Mouse (Mus musculus): ENCODE measurements around the gene Snapc4.
"Not testable (repeated sequence)": the region's sequence is repeated elsewhere in the genome, so short reads cannot be mapped to it uniquely, and the experiment has no call there.

The Snapc4 gene

DNA sequence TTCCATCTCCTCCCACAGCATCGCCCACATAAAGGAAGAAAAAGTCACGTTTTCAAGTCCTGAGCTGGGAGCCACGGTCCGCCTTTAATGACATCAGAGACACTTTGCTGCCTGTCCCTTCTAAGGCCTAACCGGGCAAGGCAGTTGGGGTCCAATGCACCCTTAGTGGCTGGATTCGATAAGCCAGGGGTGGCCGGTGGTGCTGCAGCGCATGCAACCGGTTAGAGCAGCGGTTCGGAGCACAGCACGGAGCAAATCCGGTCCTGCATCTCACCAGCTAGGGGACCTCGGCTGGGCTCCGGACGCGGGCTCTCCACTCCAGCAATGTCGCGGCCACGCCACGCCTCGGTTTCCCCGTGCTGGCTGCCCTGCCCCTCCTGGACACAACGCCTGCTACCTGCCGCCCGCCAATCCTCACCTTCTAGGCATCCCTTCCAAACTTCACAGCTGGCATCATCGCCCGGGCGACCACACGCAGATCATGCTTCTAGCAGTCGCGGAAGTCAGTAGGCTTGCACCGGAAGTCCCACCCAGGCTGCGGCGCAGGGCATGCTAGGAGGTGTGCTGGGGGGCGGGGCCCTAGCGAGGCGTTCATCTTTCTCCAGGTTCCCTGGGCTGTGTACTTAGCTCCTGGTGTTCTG lies at the start of gene Snapc4:
TSS of gene Snapc4 (minus strand) at position 523 of the 641 bp plus-strand sequence.
- peak; percentile 88 for DNase-seq

GRCm38 (mm10) chr2:26429851-26430250 lies 49.4 kb upstream of the Snapc4 start:
- DNase-seq: no peak

DNA sequence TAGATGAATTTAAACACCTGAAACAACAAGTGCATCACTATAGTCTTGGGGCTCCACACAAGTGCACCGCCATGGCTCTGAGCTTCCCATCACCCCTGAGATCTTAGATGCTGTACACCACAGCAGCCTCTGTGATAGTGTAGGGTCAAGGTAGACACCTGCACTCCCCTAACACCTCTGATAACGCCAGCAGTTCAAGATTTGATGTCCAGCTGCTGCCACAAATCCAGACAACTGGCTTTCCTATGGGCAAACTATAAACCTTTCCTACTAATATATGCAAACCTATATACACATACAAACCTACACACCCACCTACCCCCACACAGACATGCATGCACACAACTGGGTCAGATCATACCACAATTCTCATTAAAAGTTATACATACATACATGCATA lies 44.1 kb upstream of the Snapc4 start:
- no peak for DNase-seq

DNA sequence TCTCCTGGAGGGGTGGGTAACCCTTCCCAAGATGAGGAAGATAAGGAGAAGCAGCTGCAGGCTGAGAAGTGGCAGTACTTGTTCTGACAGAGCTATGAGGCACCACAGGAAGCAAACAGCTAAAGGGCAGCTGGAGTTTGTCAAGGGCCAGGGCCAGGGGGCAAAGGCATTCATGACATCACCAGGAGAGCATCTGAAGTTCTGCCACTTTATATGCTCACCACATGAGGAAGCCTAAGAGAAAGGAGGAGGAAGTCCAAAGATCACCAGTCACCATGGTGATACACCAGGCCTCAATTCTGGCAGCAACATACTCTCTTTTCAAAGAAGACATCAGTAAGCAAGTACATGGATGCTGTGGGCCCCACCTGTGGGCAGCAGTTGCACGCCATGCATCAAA lies 42.6 kb upstream of the Snapc4 start:
- no peak for DNase-seq

DNA sequence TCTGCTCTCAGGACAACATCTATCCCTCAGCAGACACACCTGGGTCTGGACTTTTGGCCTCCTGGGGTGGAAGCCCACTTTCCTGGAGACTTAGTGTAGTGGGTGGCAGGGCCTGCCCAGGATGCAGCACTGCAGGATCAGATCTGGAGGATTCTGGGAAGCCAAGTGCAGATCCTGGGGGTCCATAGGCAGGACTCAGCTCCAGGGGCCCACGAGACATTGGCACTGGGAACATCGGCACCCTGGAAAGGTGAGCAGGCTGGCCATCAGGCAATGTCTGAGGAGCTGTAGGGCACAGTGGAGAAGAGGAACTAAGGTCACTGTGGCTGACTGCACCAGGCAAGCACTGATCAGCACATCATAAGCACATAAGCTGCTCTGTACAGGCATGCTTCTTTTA lies 41.5 kb upstream of the Snapc4 start:
- no peak for DNase-seq

GRCm38 (mm10) chr2:26418120-26418519 lies 37.7 kb upstream of the Snapc4 start:
- DNase-seq: no peak

GRCm38 (mm10) chr2:26417066-26417465 lies 36.6 kb upstream of the Snapc4 start:
- DNase-seq: no peak

DNA sequence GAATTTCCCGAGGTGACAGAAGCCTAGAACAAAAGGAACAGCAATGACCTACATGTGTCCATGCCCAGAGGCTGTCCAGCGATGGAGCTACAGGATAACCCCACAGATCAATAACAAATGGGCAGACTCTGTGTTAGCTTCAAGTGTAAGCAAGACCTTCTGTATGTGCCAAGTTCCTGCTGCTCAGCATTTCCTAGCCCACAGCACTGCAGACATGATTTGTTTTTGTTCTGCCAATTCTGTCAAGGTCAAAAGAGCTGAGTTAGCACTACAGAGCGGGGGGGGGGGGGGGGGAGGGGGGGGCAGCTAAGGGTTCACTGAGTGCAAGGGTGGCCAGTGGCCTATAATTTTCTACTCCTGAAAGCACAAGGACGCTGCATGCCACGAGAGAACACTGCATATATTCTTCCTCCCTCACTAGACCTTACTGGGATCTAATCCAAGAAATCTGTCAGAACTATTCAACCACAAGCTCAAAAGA lies 30.5 kb upstream of the Snapc4 start:
- DNase-seq: no peak

DNA sequence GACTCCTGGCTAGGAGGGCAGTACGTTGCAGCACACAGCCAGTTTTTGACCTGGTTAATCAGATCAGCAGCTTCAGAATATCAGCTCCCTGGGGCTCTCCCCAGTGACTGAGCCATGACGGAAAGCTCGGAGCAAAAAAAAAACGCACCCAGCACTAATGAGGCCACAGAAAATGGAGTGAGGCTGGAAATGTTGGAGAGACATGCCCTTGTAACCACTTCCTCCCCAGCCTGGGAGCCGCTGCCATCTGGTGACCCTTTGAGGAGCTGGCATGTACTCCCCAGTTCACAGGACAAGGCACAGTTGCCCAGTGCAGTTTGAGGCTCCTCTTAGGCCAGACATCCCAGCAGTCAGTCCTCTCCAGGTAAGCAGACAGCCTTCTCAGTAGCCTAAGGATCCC lies 29.6 kb upstream of the Snapc4 start:
- DNase-seq: no peak

DNA sequence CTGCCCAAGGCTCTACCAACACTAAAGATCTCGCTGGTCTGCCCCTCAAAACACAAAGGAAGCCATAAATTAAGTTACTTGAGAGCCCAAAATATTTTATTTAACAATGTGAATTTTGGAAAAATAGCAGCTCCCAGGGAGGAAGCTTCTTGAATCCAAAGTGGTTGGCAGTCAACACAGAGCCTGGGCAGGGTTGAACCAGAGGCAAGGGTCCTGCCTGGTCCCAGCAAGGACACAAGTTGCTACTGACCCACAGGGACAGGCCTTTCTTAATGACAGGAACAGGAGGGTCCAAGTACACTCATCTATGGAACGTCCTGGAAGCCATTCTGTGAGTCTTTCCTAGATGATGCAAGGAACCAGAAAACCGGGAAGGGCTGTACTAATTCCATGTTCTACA lies 28.9 kb upstream of the Snapc4 start:
- DNase-seq: no peak

DNA sequence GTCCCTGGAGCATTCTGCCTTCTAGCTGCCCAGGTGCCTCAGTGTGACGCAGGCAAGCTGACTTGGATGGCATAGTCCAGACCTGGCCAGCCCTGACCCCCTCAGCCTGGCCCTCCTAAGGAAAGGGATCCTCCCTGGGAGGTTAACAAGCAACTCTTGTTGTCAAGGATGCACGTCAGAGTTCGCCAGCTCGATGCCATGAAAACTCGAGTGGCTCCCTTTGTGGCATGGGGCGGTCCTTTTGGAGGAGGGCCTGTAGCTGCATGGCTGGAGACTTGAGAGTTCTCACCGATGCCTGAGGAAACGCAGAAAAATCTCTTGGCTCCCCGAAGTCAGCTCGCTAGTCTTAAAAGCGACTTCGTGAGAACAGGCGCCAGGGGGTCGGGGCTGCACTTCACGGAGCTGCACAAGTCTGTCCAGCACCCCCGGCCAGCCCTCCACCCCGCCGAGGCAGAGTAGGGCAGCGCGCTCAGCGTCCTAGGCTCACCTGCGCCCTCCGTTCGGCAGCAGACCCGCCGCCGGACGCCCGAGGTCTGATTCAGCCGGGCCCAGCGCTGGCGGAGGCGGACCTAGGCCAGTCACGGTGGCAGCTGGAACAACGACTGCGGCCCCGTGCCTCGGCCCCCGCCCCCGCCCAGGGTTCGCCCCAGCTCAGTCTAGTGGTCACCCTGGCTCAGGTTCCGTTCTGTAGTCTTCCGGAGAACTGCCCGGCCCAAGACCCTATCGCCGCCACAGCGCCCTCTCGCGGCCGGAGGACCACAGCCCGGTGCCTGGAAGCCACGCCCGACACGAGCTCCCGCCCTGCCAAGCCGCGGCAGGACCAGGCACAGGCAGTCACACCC lies 28.3 kb upstream of the Snapc4 start, which contains the start of gene Inpp5e:
TSS of gene Inpp5e (minus strand) at position 689 of the 842 bp plus-strand sequence.
- peak; percentile 96 for DNase-seq

GRCm38 (mm10) chr2:26403306-26403705 lies 22.9 kb upstream of the Snapc4 start:
- DNase-seq: no peak

DNA sequence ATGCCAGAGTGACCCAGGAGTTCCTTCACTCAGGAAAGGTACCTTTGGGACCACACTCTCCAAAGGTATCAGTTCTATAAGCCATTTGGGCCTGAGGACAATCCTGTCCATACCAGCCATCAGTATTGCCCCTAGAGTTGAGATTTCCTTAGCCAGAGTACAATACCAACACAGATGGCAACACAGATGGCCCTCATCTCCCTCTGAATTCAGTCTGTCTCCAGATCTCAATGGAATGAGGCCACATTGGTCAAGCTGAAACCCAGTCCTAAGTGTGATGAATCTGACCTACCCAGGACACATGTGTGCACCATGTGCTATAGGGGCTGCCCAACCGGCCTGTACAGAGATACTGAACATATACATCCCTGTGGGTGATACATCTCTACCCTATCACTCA lies 21.8 kb upstream of the Snapc4 start:
- no peak for DNase-seq

GRCm38 (mm10) chr2:26401023-26401422 lies 20.6 kb upstream of the Snapc4 start:
- DNase-seq: no peak

DNA sequence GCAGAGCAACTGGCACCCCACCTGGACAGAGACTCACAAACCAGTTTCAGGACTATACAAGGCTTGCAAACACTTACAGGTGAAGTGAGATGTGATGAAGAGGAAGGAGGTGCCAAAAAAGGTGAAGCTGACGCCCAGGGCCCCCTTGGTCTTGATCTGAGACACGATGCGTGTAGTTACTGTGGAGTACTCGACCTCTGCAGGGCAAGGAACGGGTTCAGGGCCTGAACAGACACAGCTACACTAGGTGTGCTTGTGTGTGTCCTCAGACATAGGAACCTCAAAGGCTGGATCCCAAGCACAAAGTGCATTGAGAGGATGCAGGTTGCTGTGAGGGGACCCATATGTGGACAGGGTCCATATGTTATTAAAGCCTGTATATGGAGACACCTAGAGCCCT lies 19.8 kb upstream of the Snapc4 start:
- no peak for DNase-seq

- no peak for DNase-seq
These were observed 19.2 kb upstream of the Snapc4 start for GRCm38 (mm10) chr2:26399647-26400046.

GRCm38 (mm10) chr2:26398978-26399377 lies 18.5 kb upstream of the Snapc4 start:
- no peak for DNase-seq

GRCm38 (mm10) chr2:26391617-26392016 lies 11.2 kb upstream of the Snapc4 start:
- DNase-seq: no peak

GRCm38 (mm10) chr2:26390954-26391353 lies 10.5 kb upstream of the Snapc4 start:
- no peak for DNase-seq

GRCm38 (mm10) chr2:26389154-26389690 lies 8.8 kb upstream of the Snapc4 start, which contains the start of the genes Entr1 and Pmpca:
TSS of gene Entr1 (minus strand) at chr2:26389316.
TSS of gene Pmpca (plus strand) at chr2:26389339.
- DNase-seq: peak; percentile 90

DNA sequence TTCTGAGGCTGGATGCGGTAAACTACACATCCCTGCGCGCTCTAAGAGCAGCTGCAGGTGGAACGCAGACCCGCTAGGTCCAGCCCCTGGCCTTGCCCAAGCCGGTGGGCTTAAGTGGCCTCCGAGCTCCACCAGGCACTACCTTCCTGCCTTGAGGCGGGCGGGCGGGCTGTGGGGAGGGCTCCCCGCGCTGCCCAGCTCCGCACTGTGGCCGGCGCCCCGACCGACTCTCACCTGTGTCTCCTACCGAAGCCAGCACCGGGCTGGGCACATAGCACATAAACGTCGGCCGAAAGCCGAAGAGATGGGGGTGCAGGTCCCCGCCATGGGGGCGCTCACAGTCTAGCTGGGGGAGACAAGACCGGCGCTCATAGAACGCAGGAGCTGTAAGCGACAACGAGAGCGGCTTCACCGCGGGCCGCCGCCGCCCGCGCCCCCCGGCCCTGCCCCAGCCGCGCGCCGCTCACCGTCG lies 8.3 kb upstream of the Snapc4 start:
- no peak for DNase-seq

GRCm38 (mm10) chr2:26387713-26388112 lies 7.3 kb upstream of the Snapc4 start:
- no peak for DNase-seq

DNA sequence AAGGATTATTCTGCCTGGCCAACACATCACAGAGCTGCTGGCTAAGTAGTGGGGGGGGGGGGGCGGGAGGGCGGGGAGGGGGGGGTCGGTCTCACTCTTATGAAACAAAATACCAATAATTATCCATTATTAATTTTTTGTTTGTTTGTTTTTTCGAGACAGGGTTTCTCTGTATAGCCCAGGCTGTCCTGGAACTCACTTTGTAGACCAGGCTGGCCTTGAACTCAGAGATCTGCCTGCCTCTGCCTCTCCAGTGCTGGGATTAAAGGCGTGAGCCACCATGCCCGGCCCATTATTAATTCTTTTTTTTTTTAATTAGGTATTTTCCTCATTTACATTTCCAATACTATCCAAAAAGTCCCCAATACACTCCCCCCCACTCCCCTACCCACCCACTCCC lies 418 bp upstream of the Snapc4 start:
- not testable (repeated sequence) for DNase-seq

GRCm38 (mm10) chr2:26372396-26372795 lies 8.1 kb downstream of the Snapc4 start:
- no peak for DNase-seq
